Mouse (Mus musculus) kidney, adult 11 months (tissue): ENCODE data around the gene Smpd1.
A peak's percentile ranks its signal among the peaks of the same experiment; 100 is the strongest.

Source experiments
- DNase-seq: peaks from one replicate; pipeline ENCODE4 v3.0.0; 2022

Gene Smpd1

DNA sequence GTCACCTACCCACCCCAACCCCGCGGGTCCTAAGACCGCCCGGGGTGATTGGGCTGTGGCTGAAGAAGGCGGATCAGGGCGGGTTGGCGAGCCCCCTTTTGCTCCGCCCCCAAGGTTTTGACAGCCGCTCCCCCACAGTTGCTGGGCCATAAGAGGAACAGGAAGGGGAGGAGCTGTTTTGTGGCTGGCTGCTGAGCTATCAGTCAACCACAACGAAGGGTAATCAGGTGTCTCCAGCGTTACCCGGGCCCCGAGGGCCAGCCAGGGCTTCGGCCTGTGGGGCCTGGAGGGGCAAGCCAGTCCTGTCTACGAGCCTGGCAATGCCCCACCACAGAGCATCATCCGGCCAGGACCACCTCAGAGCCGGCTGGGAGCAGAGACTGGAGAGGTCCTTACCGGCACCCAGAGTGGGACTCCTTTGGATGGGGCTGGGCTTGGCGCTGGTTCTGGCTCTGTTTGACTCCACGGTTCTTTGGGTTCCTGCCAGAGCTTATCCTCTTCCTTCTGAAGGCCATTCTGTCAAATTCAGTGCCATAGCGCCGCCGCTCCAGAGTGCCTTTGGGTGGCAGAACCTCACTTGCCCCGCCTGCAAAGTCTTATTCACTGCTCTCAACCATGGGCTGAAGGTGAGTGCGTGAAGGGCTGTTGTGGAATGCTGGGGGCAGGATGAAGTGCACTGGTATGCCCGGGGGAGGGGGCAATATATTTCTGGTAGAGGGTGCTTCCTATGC, at the start of gene Smpd1:
Gene Smpd1 (plus strand): TSS at position 149 of the 731 bp plus-strand sequence.
- peak; percentile 96 for DNase-seq

DNA sequence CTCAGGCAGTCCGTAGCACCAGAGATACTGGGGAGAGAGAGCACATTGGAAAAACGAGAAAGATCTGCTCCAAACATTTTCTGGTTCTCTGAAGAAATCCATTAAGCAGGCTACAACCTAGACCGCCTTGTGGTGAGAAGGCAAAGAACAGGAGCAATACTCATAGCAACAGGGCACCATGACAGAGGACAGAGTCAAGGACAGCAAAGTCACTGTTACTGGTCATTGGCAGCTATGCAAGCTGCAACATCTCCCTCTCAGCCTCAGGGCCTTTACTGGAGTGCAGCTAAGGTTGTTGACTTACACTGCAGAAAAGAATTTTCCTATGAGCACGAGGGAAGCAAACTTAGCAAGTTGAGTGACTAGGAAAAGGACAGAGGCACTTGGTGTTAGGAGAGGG, 46.9 kb upstream of the Smpd1 start:
- no peak for DNase-seq

GRCm38 (mm10) chr7:105510143-105510542, 44.0 kb upstream of the Smpd1 start:
- DNase-seq = no peak

DNA sequence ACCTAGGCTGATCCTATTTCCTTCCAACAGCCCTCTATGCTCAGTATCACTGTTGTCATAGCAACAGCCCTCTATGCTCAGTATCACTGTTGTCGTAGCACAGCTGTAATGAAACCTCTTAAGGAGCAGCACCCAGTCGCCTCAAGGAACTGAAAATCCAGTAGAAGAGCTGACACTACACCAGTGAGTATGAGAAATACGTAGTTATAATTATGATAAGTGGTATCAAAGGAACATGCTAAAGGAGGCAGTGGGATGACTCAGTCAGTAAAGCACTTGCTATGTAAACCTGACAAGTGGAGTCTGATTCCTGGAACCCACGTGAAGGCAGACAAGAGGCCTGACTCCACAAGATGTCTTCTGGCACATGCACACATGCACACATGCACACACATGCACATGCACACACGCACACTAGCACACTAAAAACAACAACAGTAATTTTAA, 40.3 kb upstream of the Smpd1 start:
- no peak for DNase-seq

- DNase-seq = no peak
Observed at GRCm38 (mm10) chr7:105514561-105514960, 39.6 kb upstream of the Smpd1 start.

- peak; percentile 38 for DNase-seq
Observed at GRCm38 (mm10) chr7:105515178-105515577, 39.0 kb upstream of the Smpd1 start.

- no peak for DNase-seq
Observed at GRCm38 (mm10) chr7:105516669-105517360, 37.3 kb upstream of the Smpd1 start.

- no peak for DNase-seq
Observed at GRCm38 (mm10) chr7:105519336-105519735, 34.8 kb upstream of the Smpd1 start.

GRCm38 (mm10) chr7:105519771-105520170, 34.4 kb upstream of the Smpd1 start:
- DNase-seq = no peak

DNA sequence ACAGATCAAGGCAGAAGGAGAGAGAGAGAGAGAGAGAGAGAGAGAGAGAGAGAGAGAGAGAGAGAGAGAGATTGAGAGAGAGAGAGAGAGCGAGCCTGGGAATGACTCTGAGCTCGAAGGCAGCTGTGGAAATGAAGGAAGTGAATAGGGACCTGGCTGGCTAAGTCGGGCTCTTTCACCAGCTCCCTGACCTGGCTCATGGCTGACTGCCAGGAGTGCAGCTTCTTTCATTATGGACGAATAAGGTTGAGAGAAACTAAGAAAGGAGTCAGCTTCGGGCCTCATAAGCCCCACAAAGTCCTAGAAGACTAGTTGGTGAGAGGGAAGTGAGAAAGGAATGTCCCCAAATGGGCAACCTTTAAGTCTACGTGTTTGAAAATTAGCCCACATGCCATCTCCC, 34.0 kb upstream of the Smpd1 start:
- DNase-seq = no peak

DNA sequence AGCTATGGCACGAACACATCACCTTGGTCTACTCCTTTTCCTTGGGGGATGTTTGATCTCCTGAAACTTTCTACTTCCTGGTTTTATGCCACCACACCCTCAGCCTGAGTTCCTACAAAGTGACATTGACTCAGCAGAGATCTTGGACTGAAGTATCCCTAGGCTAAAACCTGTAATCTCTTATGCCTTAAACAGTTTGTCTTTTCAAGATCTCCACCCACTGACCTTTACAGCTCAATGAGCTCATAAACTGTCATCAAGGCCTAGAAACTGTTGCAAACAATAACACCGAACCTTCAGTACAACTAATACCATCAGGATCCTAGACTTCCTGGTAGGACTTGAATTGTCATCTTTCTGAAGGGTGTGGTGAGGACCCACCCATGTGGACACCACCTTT, 29.9 kb upstream of the Smpd1 start:
- DNase-seq = no peak

GRCm38 (mm10) chr7:105527306-105527937, 26.7 kb upstream of the Smpd1 start:
- DNase-seq = peak; percentile 38

DNA sequence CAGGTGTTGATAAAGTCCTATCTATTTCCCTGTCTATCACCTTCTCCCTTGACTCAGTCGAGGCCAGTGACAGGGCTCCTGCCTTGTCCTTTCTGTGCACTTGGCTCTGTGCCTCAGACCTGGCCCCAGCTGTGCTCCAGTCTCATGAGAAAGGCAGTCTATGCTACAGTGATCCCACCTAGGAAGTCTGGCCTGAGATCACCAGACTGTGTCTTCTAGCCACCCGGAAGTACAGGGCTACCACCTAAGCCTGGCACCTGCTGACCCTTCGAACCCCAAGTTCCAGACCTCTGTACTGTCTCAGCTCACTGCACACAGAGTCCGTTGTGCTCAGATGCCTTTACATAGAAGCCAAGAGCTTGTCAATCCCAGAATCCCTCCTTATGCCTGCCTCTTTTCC, 26.1 kb upstream of the Smpd1 start:
- DNase-seq = peak; percentile 32

- no peak for DNase-seq
Observed at GRCm38 (mm10) chr7:105534162-105534561, 20.0 kb upstream of the Smpd1 start.

GRCm38 (mm10) chr7:105545986-105546385, 8.2 kb upstream of the Smpd1 start:
- no peak for DNase-seq

GRCm38 (mm10) chr7:105547970-105548369, 6.2 kb upstream of the Smpd1 start:
- DNase-seq = no peak

- peak; percentile 24 for DNase-seq
Observed at GRCm38 (mm10) chr7:105549035-105549434, 5.1 kb upstream of the Smpd1 start.

GRCm38 (mm10) chr7:105553456-105554211, 526 bp upstream of the Smpd1 start:
- no peak for DNase-seq

DNA sequence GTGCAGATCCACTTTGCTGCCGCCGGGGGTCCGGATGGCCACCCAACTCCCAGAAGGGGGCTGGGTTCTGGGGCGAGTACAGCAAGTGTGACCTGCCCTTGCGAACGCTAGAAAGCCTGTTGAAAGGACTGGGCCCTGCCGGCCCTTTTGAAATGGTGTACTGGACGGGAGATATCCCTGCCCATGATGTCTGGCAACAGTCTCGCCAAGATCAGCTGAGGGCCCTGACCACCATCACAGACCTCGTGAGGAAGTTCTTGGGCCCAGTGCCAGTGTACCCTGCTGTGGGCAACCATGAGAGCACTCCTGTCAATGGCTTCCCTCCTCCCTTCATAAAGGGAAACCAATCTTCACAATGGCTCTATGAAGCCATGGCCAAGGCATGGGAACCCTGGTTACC, 1.4 kb downstream of the Smpd1 start:
- no peak for DNase-seq

- DNase-seq = no peak
Observed at GRCm38 (mm10) chr7:105556406-105556805, 2.2 kb downstream of the Smpd1 start.

DNA sequence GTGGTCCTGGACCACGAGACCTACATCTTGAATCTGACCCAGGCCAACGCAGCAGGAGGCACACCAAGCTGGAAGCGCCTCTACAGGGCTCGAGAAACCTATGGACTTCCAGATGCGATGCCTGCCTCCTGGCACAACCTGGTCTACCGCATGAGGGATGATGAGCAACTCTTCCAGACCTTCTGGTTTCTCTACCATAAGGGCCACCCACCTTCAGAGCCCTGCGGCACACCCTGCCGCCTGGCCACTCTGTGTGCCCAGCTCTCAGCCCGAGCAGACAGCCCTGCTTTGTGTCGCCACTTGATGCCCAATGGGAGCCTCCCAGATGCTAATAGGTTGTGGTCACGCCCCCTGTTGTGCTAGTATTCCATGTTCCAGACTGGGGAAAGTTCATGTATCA, 3.5 kb downstream of the Smpd1 start:
- DNase-seq = no peak

GRCm38 (mm10) chr7:105559016-105559415, 4.9 kb downstream of the Smpd1 start:
- no peak for DNase-seq

DNA sequence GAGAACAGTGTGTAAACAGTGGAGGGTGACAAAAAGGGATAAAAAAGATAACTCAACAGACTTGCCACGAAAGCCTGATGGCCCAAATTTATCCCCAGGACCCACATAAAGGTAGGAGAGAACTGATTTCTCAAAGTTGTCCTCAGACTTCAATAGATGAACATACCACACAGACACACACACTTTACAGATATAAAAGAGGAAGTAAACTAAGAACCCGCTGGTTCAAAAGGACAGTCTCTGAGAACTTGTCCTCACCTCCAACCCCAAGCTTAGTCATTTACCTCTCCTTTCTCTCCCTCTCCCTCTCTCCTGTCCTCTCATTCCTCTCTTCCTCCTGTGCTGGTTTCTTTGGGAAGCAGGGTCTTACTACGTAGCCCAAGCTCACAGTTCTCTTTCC, 8.2 kb downstream of the Smpd1 start:
- no peak for DNase-seq
